Mouse (Mus musculus): ENCODE results near the gene Prmt1. TPM values are rescaled to one million over a fixed set of nuclear protein-coding genes. Genes with fewer than 3 reads are reported as not detected.

Gene Prmt1
- polyA plus RNA-seq, 1 experiment from 2014 or later, result 332 TPM

DNA sequence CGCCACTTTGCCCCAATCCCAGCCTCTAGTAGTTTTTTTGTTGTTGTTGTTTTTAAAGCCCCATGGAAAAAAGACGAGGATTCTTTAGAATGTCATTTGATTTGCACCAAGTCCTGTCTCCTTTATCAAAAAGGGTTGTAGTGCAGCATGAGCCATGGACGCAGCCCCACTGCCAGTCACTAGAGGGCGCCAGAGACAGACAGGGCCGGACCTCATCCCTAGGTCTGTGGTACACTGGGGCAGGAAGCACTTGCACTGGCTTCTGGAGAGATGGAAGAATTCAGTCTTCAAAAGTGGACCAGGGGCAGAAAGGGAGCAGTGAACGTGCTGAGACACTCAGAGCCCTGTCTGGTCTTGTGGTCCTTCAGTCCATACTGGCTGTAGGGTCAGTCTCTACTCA, 3.3 kb downstream of the Prmt1 start:
- no peak overlapping the region for H3K4me3 ChIP-seq (ENCODE audit: low read depth, low read length)
- WGBS, result 41% methylated on average over 6 of the region's 6 CpGs

DNA sequence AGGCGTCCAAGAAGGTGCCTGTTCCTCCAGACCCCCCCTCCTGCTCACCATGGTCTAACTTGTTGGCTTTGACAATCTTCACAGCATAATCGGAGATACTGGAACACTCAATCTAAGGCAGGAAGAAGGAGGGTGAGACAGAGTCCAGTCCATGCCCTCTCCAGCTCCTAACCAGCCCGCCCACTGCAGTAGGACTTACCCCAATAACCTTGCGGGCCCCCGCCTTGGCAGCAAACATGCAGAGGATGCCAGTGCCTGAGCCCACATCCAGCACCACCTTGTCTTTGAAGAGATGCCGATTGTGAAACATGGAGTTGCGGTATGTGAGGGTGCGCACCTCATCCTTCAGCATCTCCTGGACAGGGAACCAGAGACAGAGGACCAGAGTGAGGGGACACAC, 4.8 kb downstream of the Prmt1 start:
- peaks cover 9% of the 10 kb centered on the region for H3K4me1 ChIP-seq (ENCODE audit: control insufficient read depth, insufficient read depth, low read length)
- H3K9ac ChIP-seq (ENCODE audit: low read length), result no peak overlapping the region
- no peak overlapping the region for H3K4me2 ChIP-seq (ENCODE audit: low read depth, severe bottlenecking)
- H3K4me3 ChIP-seq (ENCODE audit: low read depth, low read length), result no peak overlapping the region
- DNase-seq (ENCODE audit: low spot score) (no peak), ATAC-seq (ENCODE audit: insufficient number of reproducible peaks, low FRiP score, low TSS enrichment, low read depth) (no peak)
- H3K9me3 ChIP-seq (ENCODE audit: control insufficient read depth, low read length), result no peaks in the 10 kb centered on the region
- WGBS, result 92% methylated on average over 8 of the region's 8 CpGs
- H3K36me3 ChIP-seq (ENCODE audit: control insufficient read depth, insufficient read depth, low read length), result peaks cover 43% of the 10 kb centered on the region
- H3K27ac ChIP-seq (replicated peaks; ENCODE audit: low read depth, low read length), result no peak overlapping the region
- no peaks in the 10 kb centered on the region for H3K27me3 ChIP-seq (ENCODE audit: control insufficient read depth, insufficient read depth, low read length)

More for the DNA sequence above, 3.3 kb downstream of the Prmt1 start:
- H3K9ac ChIP-seq (ENCODE audit: low read length), result no peak overlapping the region
- H3K36me3 ChIP-seq (ENCODE audit: control insufficient read depth, insufficient read depth, low read length), result peaks cover 27% of the 10 kb centered on the region
- peak; percentile 92 for DNase-seq (ENCODE audit: low spot score)
- no peak overlapping the region for H3K27ac ChIP-seq (replicated peaks; ENCODE audit: low read depth, low read length)
- no peaks in the 10 kb centered on the region for H3K27me3 ChIP-seq (ENCODE audit: control insufficient read depth, insufficient read depth, low read length)
- peaks cover 9% of the 10 kb centered on the region for H3K4me1 ChIP-seq (ENCODE audit: control insufficient read depth, insufficient read depth, low read length)
- no peak for ATAC-seq (ENCODE audit: insufficient number of reproducible peaks, low FRiP score, low TSS enrichment, low read depth)
- no peaks in the 10 kb centered on the region for H3K9me3 ChIP-seq (ENCODE audit: control insufficient read depth, low read length)
- no peak overlapping the region for H3K4me2 ChIP-seq (ENCODE audit: low read depth, severe bottlenecking)

DNA sequence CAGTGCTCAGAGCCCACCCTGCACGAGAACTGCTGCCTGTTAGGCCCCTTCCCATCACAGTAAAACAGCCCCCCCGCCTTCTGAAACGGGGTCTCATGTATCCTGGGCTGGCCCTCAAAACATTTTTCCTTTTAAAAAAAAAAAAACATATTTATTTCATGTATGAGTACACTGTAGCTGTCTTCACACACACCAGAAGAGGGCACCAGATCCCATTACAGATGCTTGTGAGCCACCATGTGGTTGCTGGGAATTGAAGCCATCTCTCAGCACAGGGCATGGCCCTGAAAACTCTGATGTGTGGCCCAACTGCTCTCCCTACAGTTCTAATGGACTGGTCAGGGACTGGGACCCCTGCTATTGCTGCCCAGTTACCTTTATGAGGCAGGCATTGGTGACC, 8.1 kb downstream of the Prmt1 start:
- no peak for DNase-seq (ENCODE audit: low spot score)
- no peaks in the 10 kb centered on the region for H3K27me3 ChIP-seq (ENCODE audit: control insufficient read depth, insufficient read depth, low read length)
- H3K9ac ChIP-seq (ENCODE audit: low read length), result no peak overlapping the region
- H3K4me3 ChIP-seq (ENCODE audit: low read depth, low read length), result no peak overlapping the region
- no peak overlapping the region for H3K4me2 ChIP-seq (ENCODE audit: low read depth, severe bottlenecking)
- no peak overlapping the region for H3K27ac ChIP-seq (replicated peaks; ENCODE audit: low read depth, low read length)
- peaks cover 5% of the 10 kb centered on the region for H3K4me1 ChIP-seq (ENCODE audit: control insufficient read depth, insufficient read depth, low read length)
- WGBS, result 95% methylated on average over 3 of the region's 3 CpGs
- H3K9me3 ChIP-seq (ENCODE audit: control insufficient read depth, low read length), result no peaks in the 10 kb centered on the region
- peaks cover 45% of the 10 kb centered on the region for H3K36me3 ChIP-seq (ENCODE audit: control insufficient read depth, insufficient read depth, low read length)
- ATAC-seq (ENCODE audit: insufficient number of reproducible peaks, low FRiP score, low TSS enrichment, low read depth), result no peak

DNA sequence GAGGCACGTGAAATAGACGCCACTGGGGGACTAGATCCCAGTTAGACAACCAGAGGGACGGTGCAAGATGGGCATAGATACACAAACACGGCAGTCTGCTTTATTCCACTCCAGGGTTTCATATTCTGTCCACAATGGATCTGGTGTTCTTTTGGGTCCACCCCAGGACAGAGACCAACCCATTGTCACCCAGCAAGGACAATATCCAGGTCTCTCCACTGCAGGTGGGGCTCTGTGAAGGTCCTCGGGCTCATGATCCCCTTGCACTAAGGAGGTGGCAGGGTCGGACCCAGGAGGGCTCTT, 11.3 kb downstream of the Prmt1 start:
- no peak for DNase-seq (ENCODE audit: low spot score)
- no peak overlapping the region for H3K9ac ChIP-seq (ENCODE audit: low read length)
- H3K9me3 ChIP-seq (ENCODE audit: control insufficient read depth, low read length), result no peaks in the 10 kb centered on the region
- no peak overlapping the region for H3K4me3 ChIP-seq (ENCODE audit: low read depth, low read length)
- 31% methylated on average over 6 of the region's 6 CpGs for WGBS
- H3K4me2 ChIP-seq (ENCODE audit: low read depth, severe bottlenecking), result peak overlapping the region; percentile 80; the same call in 1 of the 2 replicates
- peaks cover 11% of the 10 kb centered on the region for H3K4me1 ChIP-seq (ENCODE audit: control insufficient read depth, insufficient read depth, low read length)
- no peak overlapping the region for H3K27ac ChIP-seq (replicated peaks; ENCODE audit: low read depth, low read length)
- peaks cover 31% of the 10 kb centered on the region for H3K36me3 ChIP-seq (ENCODE audit: control insufficient read depth, insufficient read depth, low read length)
- no peak for ATAC-seq (ENCODE audit: insufficient number of reproducible peaks, low FRiP score, low TSS enrichment, low read depth)
- no peaks in the 10 kb centered on the region for H3K27me3 ChIP-seq (ENCODE audit: control insufficient read depth, insufficient read depth, low read length)

DNA sequence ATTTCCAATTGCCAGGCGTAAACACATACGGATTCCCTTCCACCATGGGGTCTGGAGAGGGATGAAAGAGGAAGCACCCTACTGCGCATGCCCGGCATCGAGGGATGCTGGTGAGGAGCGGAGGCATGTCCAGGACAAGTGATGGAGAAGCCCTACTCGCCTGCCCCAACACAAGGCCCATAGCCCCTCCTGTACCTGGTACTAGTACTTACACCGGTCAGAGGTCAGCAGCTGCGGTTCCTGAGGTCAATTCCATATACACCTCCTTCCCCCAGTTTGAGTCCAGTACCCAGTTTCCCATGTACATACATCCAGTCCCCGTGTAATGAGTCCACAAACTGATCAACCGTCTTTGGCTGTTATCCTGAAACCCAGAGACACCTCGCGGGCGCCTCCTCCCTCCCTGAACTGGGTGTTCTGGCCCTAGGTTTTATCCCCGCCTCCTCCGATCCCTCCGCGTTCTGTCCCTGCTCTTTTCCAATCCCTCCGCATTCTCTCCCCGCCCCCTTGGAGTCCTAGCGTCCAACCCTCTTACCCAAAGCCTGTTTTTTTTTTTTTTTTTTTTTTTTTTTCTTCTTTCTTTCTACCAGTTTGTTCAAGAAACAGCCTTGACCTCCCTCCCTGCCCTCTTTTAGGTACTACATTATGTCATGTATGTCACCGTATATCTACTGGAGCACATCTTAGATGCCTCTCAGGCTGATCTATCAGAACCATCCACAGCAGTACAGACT, 11.8 kb downstream of the Prmt1 start, which contains the start of gene Cpt1c:
TSS of gene Cpt1c (minus strand) at position 469 of the 734 bp plus-strand sequence.
- H3K9ac ChIP-seq (ENCODE audit: low read length), result peak within 1 kb of the TSS; percentile 68
- H3K36me3 ChIP-seq (ENCODE audit: control insufficient read depth, insufficient read depth, low read length), result peaks cover 30% of the 10 kb centered on the region
- H3K27me3 ChIP-seq (ENCODE audit: control insufficient read depth, insufficient read depth, low read length), result no peaks in the 10 kb centered on the region
- H3K4me2 ChIP-seq (ENCODE audit: low read depth, severe bottlenecking), result peak within 1 kb of the TSS; percentile 80
- H3K27ac ChIP-seq (replicated peaks; ENCODE audit: low read depth, low read length), result peak within 1 kb of the TSS; percentile 68
- peak; percentile 26; the same call in 1 of the 2 replicates for ATAC-seq (ENCODE audit: insufficient number of reproducible peaks, low FRiP score, low TSS enrichment, low read depth)
- H3K9me3 ChIP-seq (ENCODE audit: control insufficient read depth, low read length), result no peaks in the 10 kb centered on the region
- peaks cover 11% of the 10 kb centered on the region for H3K4me1 ChIP-seq (ENCODE audit: control insufficient read depth, insufficient read depth, low read length)
- peak; percentile 86 for DNase-seq (ENCODE audit: low spot score)
- peak within 1 kb of the TSS; percentile 48 for H3K4me3 ChIP-seq (ENCODE audit: low read depth, low read length)
- 2% methylated on average over 22 of the region's 22 CpGs for WGBS

DNA sequence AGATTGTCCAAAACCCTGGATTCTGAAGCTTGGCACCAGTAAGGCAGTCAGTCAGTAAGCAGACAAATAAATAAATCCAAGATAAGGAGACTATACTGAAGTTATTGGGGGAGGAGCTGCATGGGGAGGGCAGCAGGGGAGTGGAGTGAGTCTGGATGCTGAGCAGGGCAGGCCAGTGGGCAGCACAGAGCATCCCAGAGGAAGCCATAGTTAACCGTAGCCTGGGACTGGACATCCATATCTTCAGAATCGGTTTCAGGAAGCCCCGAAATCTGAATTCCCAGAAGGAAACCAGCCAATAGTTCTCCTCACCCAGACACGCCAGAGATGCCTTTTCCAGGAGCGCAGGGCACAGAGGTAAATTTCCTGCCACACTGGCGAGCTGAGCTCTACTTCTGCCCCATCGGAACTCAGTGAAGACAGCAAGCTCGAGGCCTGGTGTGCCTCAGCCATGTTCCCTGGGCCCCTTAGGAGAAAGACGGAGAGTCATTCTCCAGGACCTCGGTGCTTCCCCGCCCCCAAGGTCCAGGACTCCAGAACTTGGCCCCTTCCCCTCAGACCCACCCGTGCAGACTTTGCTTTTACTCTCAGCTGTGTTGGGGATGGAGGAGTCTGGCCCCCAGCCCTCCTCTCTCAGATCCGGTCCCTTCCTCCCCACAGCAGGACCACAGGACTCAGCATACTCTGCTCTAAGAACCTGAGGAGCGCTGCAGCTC, 12.8 kb downstream of the Prmt1 start:
- Histone ChIP-seq H3K4me2 (ENCODE audit: low read depth, severe bottlenecking) (peak overlapping the region; percentile 80), H3K4me3 (ENCODE audit: low read depth, low read length) (peak overlapping the region; percentile 48), H3K27me3 (ENCODE audit: control insufficient read depth, insufficient read depth, low read length) (no peaks in the 10 kb centered on the region), H3K4me1 (ENCODE audit: control insufficient read depth, insufficient read depth, low read length) (peaks cover 11% of the 10 kb centered on the region), H3K9me3 (ENCODE audit: control insufficient read depth, low read length) (no peaks in the 10 kb centered on the region), H3K36me3 (ENCODE audit: control insufficient read depth, insufficient read depth, low read length) (peaks cover 20% of the 10 kb centered on the region), H3K27ac (replicated peaks; ENCODE audit: low read depth, low read length) (peak overlapping the region; percentile 42; the same call in 1 of the 2 replicates), H3K9ac (ENCODE audit: low read length) (peak overlapping the region; percentile 68)
- DNase-seq (ENCODE audit: low spot score), result no peak
- no peak for ATAC-seq (ENCODE audit: insufficient number of reproducible peaks, low FRiP score, low TSS enrichment, low read depth)
- 48% methylated on average over 14 of the region's 14 CpGs for WGBS

DNA sequence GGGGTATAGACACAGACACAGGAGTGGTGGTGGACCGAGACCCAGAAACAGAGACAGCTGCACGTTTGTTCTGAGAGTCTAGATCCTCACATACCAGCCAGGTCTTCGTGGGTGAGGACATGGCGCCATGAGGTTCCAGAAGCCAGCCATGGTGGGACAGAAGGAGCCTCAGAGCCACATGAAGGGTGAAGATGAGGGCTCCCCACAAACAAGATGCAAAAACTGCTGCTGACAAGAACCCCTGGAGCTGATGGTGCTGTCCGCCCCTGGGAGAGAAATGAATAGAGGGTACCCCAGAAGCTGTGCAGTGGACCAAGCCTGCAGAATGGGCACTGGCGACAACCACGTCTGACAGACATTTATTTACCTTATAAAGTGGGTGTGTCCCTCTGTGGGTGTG, 15.2 kb downstream of the Prmt1 start:
- Histone ChIP-seq H3K4me1 (ENCODE audit: control insufficient read depth, insufficient read depth, low read length) (peaks cover 11% of the 10 kb centered on the region), H3K9ac (ENCODE audit: low read length) (peak overlapping the region; percentile 65), H3K9me3 (ENCODE audit: control insufficient read depth, low read length) (no peaks in the 10 kb centered on the region), H3K4me2 (ENCODE audit: low read depth, severe bottlenecking) (peak overlapping the region; percentile 76), H3K27me3 (ENCODE audit: control insufficient read depth, insufficient read depth, low read length) (no peaks in the 10 kb centered on the region), H3K4me3 (ENCODE audit: low read depth, low read length) (peak overlapping the region; percentile 59), H3K27ac (replicated peaks; ENCODE audit: low read depth, low read length) (no peak overlapping the region), H3K36me3 (ENCODE audit: control insufficient read depth, insufficient read depth, low read length) (no peaks in the 10 kb centered on the region; the same call in 1 of the 2 replicates)
- DNase-seq (ENCODE audit: low spot score) (no peak), ATAC-seq (ENCODE audit: insufficient number of reproducible peaks, low FRiP score, low TSS enrichment, low read depth) (no peak)
- WGBS, result 80% methylated on average over 7 of the region's 7 CpGs

DNA sequence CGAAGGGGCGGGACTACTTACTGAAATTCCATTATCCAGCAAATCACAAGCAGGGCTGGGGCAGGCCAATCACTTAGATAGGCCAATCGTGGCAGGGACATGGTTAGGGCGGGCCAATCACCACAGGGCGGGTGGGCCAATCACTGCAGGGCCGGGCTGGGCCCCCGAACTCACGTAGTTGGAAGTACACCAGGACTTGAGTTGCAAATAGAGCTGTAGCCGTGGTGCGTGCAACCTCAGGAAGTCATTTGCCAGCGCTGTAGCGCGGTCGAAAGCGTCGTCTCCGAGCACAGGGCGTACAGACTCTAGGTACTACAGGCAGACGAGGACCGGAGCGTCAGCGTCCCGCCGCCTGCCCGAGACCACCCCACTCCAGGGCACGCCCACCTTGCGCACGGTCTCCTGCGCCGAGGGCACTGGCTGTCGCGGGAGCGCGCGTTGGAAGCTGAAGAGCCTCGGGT, 16.1 kb downstream of the Prmt1 start:
- peak; percentile 92 for DNase-seq (ENCODE audit: low spot score)
- ATAC-seq (ENCODE audit: insufficient number of reproducible peaks, low FRiP score, low TSS enrichment, low read depth), result peak; percentile 96

More for the DNA sequence above, 16.1 kb downstream of the Prmt1 start:
- Histone ChIP-seq H3K9ac (ENCODE audit: low read length) (peak overlapping the region; percentile 65), H3K9me3 (ENCODE audit: control insufficient read depth, low read length) (no peaks in the 10 kb centered on the region), H3K4me2 (ENCODE audit: low read depth, severe bottlenecking) (peak overlapping the region; percentile 76), H3K27ac (replicated peaks; ENCODE audit: low read depth, low read length) (peak overlapping the region; percentile 69), H3K4me3 (ENCODE audit: low read depth, low read length) (peak overlapping the region; percentile 59), H3K36me3 (ENCODE audit: control insufficient read depth, insufficient read depth, low read length) (no peaks in the 10 kb centered on the region; the same call in 1 of the 2 replicates), H3K27me3 (ENCODE audit: control insufficient read depth, insufficient read depth, low read length) (no peaks in the 10 kb centered on the region), H3K4me1 (ENCODE audit: control insufficient read depth, insufficient read depth, low read length) (peaks cover 11% of the 10 kb centered on the region)
- WGBS, result 0% methylated on average over 36 of the region's 36 CpGs
